Mouse (Mus musculus): Measurements from ENCODE around the gene Farsb. TPM values are rescaled to one million over a fixed set of nuclear protein-coding genes. Genes with fewer than 3 reads are reported as not detected.
"Not testable (repeated sequence)": the region's sequence is repeated elsewhere in the genome, so short reads cannot be mapped to it uniquely, and the experiment has no call there.

Farsb gene
- 64.8 and 64.9 TPM in 2 replicates for total RNA-seq (2021)
- long read RNA-seq, transcript Farsb-201 (17 exons, 1,951 nt) = major isoform, 68 of 84 reads
- long read RNA-seq, partial matches to known transcripts = 8 of 84 reads
- long read RNA-seq, other reads (novel, unspliced or antisense) = 4 of 84 reads

- peak; percentile 88 for DNase-seq
These were observed at the start of gene Farsb for GRCm38 (mm10) chr1:78488752-78489492. Gene Farsb, minus strand, starts transcription at chr1:78488897.

- no peak for DNase-seq
These were observed 49.7 kb upstream of the Farsb start for GRCm38 (mm10) chr1:78538396-78538795.

GRCm38 (mm10) chr1:78537494-78538010 lies 48.9 kb upstream of the Farsb start:
- peak; percentile 35 for DNase-seq

- DNase-seq = peak; percentile 80
These were observed 47.8 kb upstream of the Farsb start for GRCm38 (mm10) chr1:78536310-78537164.

- DNase-seq = no peak
These were observed 45.9 kb upstream of the Farsb start for GRCm38 (mm10) chr1:78534428-78535150.

- DNase-seq = peak; percentile 12
These were observed 43.6 kb upstream of the Farsb start for GRCm38 (mm10) chr1:78532184-78532800.

GRCm38 (mm10) chr1:78530500-78531215 lies 42.0 kb upstream of the Farsb start:
- DNase-seq = no peak

- no peak for DNase-seq
These were observed 40.3 kb upstream of the Farsb start for GRCm38 (mm10) chr1:78529011-78529410.

GRCm38 (mm10) chr1:78528356-78528755 lies 39.7 kb upstream of the Farsb start:
- no peak for DNase-seq

GRCm38 (mm10) chr1:78525189-78525886 lies 36.6 kb upstream of the Farsb start:
- DNase-seq = peak; percentile 66

- DNase-seq = no peak
These were observed 30.2 kb upstream of the Farsb start for GRCm38 (mm10) chr1:78518907-78519306.

GRCm38 (mm10) chr1:78512756-78513155 lies 24.1 kb upstream of the Farsb start:
- DNase-seq = no peak

- peak; percentile 24 for DNase-seq
These were observed 23.0 kb upstream of the Farsb start, which contains the start of gene BC035947 for GRCm38 (mm10) chr1:78511621-78512160. Gene BC035947, minus strand, starts transcription at chr1:78512158.

GRCm38 (mm10) chr1:78510862-78511261 lies 22.2 kb upstream of the Farsb start, which contains the start of gene Mogat1:
Gene Mogat1, plus strand, starts transcription at chr1:78510991.
- no peak for DNase-seq

- no peak for DNase-seq
These were observed 18.4 kb upstream of the Farsb start for GRCm38 (mm10) chr1:78507137-78507536.

GRCm38 (mm10) chr1:78502527-78502926 lies 13.8 kb upstream of the Farsb start:
- DNase-seq = no peak

- DNase-seq = not testable (repeated sequence)
These were observed 13.2 kb upstream of the Farsb start for GRCm38 (mm10) chr1:78501856-78502255.

GRCm38 (mm10) chr1:78501036-78501435 lies 12.3 kb upstream of the Farsb start:
- DNase-seq = no peak

- no peak for DNase-seq
These were observed 1.4 kb upstream of the Farsb start for GRCm38 (mm10) chr1:78490143-78490542.

GRCm38 (mm10) chr1:78488427-78488751 lies 308 bp downstream of the Farsb start:
- DNase-seq = no peak

Data from adrenal gland, postnatal 25 days (tissue).